Mouse (Mus musculus) kidney, embryonic 15.5 days (tissue): ENCODE measurements around the gene Endog. TPM values are rescaled to one million over a fixed set of nuclear protein-coding genes. Genes with fewer than 3 reads are reported as not detected.

Experiments used
- ATAC-seq: fragments of 200-750 bp; cut with Nextera tagmentation; replicated peaks from 2 replicates; pipeline ENCODE4 v1.8.0; 2017; ENCODE audit warnings: moderate TSS enrichment; ENCODE audit not compliant: low FRiP score
- H3K27ac ChIP-seq: fragments of 300-500 bp; sonication (generic); 2 replicates; pipeline ENCODE4 v1.5.1; 2015; ENCODE audit warnings: mild to moderate bottlenecking, inconsistent platforms
- H3K27me3 ChIP-seq: fragments of 300-500 bp; sonication (generic); 2 replicates; pipeline ENCODE4 v1.6.1; 2015; ENCODE audit warnings: inconsistent platforms
- H3K36me3 ChIP-seq: fragments of 300-500 bp; sonication (generic); 2 replicates; pipeline ENCODE4 v1.6.1; 2015; ENCODE audit warnings: inconsistent platforms
- H3K4me1 ChIP-seq: fragments of 300-500 bp; sonication (generic); 2 replicates; pipeline ENCODE4 v1.6.1; 2015; ENCODE audit warnings: inconsistent platforms
- H3K4me2 ChIP-seq: fragments of 300-500 bp; sonication (generic); 2 replicates; pipeline ENCODE4 v1.6.1; 2015; ENCODE audit warnings: moderate library complexity, mild to moderate bottlenecking, inconsistent platforms
- H3K4me3 ChIP-seq: fragments of 300-500 bp; sonication (generic); replicated peaks from 2 replicates; pipeline ENCODE4 v1.5.1; 2015; ENCODE audit warnings: mild to moderate bottlenecking, inconsistent platforms
- H3K9ac ChIP-seq: fragments of 300-500 bp; sonication (generic); 2 replicates; pipeline ENCODE4 v1.6.1; 2015; ENCODE audit warnings: mild to moderate bottlenecking, inconsistent platforms
- H3K9me3 ChIP-seq: fragments of 300-500 bp; sonication (generic); replicated peaks from 2 replicates; pipeline ENCODE4 v1.6.1; 2016; ENCODE audit warnings: inconsistent platforms
- WGBS: fragments of 180-500 bp; shearing (Covaris S2); methylation state at CpG from one replicate; pipeline ENCODE4 v1.1.7; 2015; ENCODE audit warnings: mixed read lengths; 5-methylcytosine and 5-hydroxymethylcytosine counted together
- polyA plus RNA-seq: library from polyadenylated mRNA; unstranded; fragments of >200 nt; fragmentation: Nextera tagmentation; extraction: Ambion mirVana; gene quantifications from 2 replicates; pipeline ENCODE4 v1.2.1, GENCODE M21; 2015

The Endog gene
- polyA plus RNA-seq, 1 experiment from 2014 or later: 19.8 TPM

- no peak overlapping the region for H3K27ac ChIP-seq
- no peaks in the 10 kb centered on the region for H3K36me3 ChIP-seq
- H3K9me3 ChIP-seq: no peaks in the 10 kb centered on the region
- H3K4me2 ChIP-seq: no peak overlapping the region
- no peak overlapping the region for H3K9ac ChIP-seq
- no peak overlapping the region for H3K4me3 ChIP-seq
- no peaks in the 10 kb centered on the region for H3K27me3 ChIP-seq
- ATAC-seq: no peak
- H3K4me1 ChIP-seq: no peaks in the 10 kb centered on the region
- WGBS: 64% methylated on average over 6 of the region's 6 CpGs
These were observed 44.2 kb downstream of the Endog start for GRCm38 (mm10) chr2:30215493-30215892.

DNA sequence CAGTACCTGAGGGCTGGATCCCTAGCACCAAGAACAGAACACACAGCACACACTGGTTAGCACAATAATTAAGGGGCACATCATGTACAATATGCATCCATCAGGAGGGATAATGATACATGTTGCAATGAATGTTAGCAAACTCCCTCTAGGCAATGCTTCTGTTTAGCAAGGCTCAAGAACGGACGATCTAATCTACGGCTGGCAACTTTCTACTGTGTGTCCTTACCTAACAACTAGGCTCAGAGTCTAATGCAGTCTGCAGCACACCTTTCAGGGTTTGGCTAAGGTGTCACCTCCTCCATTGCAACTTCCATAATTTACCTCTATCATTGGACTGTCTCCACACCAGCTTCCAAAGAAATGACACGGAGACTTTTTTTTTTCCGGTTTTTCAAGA is 45.0 kb downstream of the Endog start:
- no peaks in the 10 kb centered on the region for H3K27me3 ChIP-seq
- no peak overlapping the region for H3K4me3 ChIP-seq
- H3K27ac ChIP-seq: no peak overlapping the region
- no peaks in the 10 kb centered on the region for H3K9me3 ChIP-seq
- no peak overlapping the region for H3K4me2 ChIP-seq
- no peak for ATAC-seq
- H3K36me3 ChIP-seq: no peaks in the 10 kb centered on the region
- H3K4me1 ChIP-seq: no peaks in the 10 kb centered on the region
- WGBS: 95% methylated on average over 5 of the region's 5 CpGs
- no peak overlapping the region for H3K9ac ChIP-seq

Other genes starting within 250 kb of the Endog start
- gene Gle1, start 236.1 kb upstream of the Endog start, polyA plus RNA-seq: 60.1 and 65.5 TPM in 2 replicates
- 82.0 and 103 TPM in 2 replicates for gene Sptan1, start 205.9 kb upstream of the Endog start, polyA plus RNA-seq
- 34.8 and 40.7 TPM in 2 replicates for gene Wdr34, start 122.6 kb upstream of the Endog start, polyA plus RNA-seq
- 486 and 529 TPM in 2 replicates for gene Set, start 114.1 kb upstream of the Endog start, polyA plus RNA-seq
- 11.5 and 13.2 TPM in 2 replicates for gene Pkn3, start 93.8 kb upstream of the Endog start, polyA plus RNA-seq
- gene Zdhhc12, start 77.8 kb upstream of the Endog start, polyA plus RNA-seq: 35.2 and 37.7 TPM in 2 replicates
- gene Zer1, start 46.9 kb upstream of the Endog start, polyA plus RNA-seq: 7.2 and 8.6 TPM in 2 replicates
- gene Tbc1d13, start 37.7 kb upstream of the Endog start, polyA plus RNA-seq: 8.2 and 8.9 TPM in 2 replicates
- 76.3 and 83.0 TPM in 2 replicates for gene Spout1, start 7.0 kb downstream of the Endog start, polyA plus RNA-seq
- 9.8 and 10.8 TPM in 2 replicates for gene Kyat1, start 34.4 kb downstream of the Endog start, polyA plus RNA-seq
- gene Lrrc8a, start 66.2 kb downstream of the Endog start, polyA plus RNA-seq: 40.1 and 41.7 TPM in 2 replicates
- 0.26 and 0.33 TPM in 2 replicates for gene Gm28035, start 69.1 kb downstream of the Endog start, polyA plus RNA-seq
- gene Phyhd1, start 94.7 kb downstream of the Endog start, polyA plus RNA-seq: 11.5 and 13.3 TPM in 2 replicates
- not detected in 2 replicates for gene Gm28038, start 109.5 kb downstream of the Endog start, polyA plus RNA-seq
- gene Dolk, start 114.8 kb downstream of the Endog start, polyA plus RNA-seq: 32.9 and 34.0 TPM in 2 replicates
- 35.5 and 42.1 TPM in 2 replicates for gene Nup188, start 114.9 kb downstream of the Endog start, polyA plus RNA-seq
- 74.2 and 87.7 TPM in 2 replicates for gene Sh3glb2, start 187.8 kb downstream of the Endog start, polyA plus RNA-seq
- gene Miga2, start 192.7 kb downstream of the Endog start, polyA plus RNA-seq: 26.4 and 28.8 TPM in 2 replicates
- gene Dolpp1, start 220.8 kb downstream of the Endog start, polyA plus RNA-seq: 36.9 and 37.7 TPM in 2 replicates
- gene Crat, start 244.3 kb downstream of the Endog start, polyA plus RNA-seq: 27.2 and 30.9 TPM in 2 replicates
- 162 and 175 TPM in 2 replicates for gene Ptpa, start 244.5 kb downstream of the Endog start, polyA plus RNA-seq